Mouse (Mus musculus) 3T3-L1 (cell line): ENCODE results near the gene Pik3r1.

Experiments
- DNase-seq: peaks from one replicate; pipeline ENCODE4 v3.0.0-alpha.2; 2015; ENCODE audit warnings: low read depth, low spot score

Gene Pik3r1

DNA sequence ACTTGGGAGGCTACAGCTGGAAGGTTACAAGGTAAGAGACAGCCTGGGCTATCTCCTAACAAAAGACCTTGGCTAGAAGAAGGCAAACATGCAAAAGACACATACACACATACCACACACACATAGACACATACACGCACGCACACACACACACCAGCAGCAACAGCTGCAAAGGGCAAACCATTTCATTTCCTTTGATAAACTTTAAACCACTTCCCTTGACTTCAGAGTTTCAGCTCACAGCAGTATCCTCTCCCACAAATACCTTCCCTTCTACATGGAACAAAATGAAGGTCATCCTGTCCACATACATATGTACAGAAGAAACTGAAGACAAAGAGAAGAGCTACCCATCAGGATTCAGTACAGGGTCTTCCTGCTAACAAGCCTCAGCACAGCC, 56.7 kb downstream of the Pik3r1 start:
- DNase-seq = no peak

DNA sequence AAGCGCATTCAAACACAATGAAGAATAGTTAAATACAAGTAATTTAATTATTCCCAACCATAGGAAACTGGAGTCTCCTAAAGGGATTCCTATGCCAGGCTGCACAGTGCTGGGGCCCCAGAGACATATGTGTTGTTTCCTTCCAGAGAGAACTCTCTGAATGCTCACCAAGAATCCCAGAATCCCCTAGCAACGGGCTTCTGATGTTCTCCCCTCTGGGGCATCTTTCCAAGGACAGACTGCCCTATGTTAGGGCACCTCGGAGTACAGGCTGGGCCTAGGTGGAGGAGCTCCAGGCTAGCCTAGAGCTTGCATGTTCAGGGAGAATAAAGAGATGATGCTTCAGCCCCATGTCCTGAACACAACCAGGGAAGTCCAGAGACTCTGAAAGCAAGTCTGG, 58.2 kb downstream of the Pik3r1 start:
- DNase-seq = no peak

DNA sequence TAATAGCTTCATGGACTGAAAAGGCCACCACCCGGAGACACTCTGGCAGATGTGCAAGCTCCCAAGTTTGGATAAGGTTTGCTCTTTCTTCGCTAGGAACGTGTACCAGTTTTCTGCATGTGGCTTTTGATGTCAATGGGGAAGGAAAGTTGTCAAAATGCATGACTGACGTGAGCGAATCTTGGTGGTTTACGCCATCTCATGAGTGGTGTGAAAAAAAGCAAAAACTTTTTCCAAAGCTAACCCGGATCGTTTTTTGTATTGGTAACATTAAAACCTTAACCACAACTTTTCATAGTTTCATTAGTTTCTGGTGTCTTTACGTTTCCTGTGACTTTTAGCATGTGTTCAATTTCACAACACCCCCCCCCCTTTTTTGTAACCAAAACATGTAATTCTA, 60.8 kb downstream of the Pik3r1 start:
- DNase-seq = no peak

DNA sequence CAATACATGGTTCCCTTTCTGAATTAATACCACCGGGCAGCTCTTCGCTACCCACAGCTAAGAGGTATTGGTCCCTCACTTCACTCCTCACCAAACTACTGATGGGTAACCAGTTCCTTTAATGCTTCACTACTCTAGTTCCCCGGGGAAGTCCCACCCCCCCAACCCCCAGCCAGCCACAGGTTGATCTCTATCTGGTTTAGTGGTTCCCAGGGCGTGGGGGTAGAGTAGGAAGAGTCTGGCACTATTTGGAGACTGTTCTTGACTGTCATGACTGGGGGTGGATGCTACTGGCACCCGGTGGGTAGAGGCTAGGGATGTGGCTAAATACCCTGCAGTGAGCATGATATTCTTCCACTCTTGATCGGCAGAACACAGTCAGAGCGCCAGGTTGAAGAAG, 61.6 kb downstream of the Pik3r1 start:
- no peak for DNase-seq

DNA sequence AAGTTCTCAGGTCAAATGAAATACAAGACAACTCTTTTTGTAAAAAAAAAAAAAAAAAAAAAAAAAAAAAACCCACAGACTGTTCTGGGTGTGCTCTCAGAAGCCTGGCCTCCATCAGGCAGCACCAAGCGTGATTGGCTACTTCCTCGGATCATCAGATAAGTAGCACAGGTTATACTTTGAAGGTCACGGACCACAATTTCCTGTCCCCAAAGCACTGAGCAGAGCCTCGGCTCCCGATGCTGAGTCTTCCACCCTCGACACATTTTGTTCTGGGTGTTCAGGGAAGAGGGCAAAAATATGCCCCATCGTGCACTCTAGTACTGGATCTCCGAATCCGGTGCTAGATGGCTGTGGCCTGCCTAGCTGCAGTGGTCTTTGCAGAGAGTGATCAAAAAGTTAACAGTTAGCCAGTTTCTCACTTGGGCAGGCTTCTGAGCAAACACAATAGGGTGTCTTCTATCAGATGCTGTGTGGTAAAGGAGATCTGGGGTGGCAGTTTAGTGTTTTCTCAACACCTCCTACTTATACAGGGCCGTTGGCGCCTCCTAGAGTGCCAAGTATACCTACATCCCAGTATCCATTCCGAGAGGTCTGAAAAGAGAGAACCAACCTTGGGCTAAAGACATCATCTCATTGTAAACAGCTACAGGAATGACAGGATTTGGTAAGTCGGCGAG, 65.8 kb downstream of the Pik3r1 start:
- DNase-seq = no peak

DNA sequence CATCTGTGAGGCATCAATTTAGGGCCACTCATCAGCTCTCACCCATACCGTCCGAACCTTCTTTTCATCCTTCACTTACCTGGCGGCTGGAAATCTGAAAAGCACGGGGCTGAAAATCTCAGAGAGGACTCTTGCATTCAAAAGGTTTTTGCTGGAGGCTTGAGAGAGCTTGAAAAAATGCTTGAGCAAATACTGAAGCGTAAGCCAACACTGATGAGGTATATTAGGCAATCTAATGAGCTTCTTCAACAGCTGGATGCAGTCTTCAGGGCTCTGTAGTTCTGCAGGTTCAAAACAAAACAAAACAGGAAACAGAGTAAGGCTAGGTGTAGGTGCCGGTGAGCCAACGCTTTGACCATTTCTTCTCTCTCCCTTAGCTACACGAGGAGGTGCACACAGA, 66.4 kb downstream of the Pik3r1 start:
- no peak for DNase-seq

DNA sequence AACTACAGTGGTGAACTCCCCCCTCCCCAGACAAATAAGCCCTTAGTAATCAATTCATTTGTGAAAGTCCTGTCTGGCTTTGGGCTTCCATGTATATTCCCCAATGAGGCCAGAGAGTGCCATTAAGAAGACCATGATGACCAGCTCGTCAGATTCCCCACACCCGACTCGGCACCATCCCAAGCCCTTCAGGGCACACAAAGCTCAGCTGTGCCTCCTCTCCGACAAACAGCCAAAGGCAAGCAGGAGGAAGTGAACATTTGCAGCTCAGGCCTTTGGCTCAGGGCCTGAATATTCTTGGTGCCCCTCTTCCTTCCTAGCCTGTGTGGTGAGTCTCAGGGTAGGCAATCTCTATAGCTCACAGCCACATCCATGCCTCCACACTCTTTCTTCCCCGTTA, 68.3 kb downstream of the Pik3r1 start:
- no peak for DNase-seq

DNA sequence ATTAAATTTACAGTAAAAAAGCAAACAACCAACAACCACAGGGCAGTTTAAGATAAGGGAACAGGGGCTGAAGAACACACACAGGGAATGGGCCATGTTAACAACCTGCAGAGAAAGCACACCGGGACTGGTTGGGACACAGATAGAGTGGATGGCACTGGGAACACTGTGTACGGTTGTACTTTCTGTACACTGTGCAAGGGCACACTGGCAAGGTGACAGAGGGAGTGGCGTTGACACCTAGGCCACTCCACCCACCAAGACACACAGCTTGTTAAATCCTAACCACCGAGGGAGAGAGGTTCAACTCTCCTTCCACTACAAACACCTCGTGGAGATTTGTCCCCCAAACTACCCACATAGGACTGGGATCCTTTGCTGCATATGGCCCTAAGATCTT, 70.1 kb downstream of the Pik3r1 start:
- DNase-seq = no peak

DNA sequence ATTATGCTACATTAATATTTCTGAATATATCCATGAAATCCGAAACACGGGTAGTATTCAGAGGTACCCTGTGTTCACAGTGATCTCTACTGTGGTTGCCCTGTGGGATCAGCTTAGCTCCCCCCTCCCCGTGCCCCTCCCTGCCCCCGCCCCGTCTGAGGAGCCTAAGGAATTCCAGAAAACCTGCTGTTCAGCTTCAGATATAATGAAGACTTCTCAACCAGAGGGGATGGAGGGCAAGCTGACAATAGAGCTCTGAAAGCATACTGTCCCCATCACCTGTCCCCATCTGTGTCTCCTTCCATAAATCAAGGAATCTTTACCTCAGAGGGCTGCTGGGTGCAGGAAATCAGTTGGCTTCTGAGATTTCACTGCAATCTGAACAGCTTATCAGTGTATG, 70.6 kb downstream of the Pik3r1 start:
- DNase-seq = no peak

DNA sequence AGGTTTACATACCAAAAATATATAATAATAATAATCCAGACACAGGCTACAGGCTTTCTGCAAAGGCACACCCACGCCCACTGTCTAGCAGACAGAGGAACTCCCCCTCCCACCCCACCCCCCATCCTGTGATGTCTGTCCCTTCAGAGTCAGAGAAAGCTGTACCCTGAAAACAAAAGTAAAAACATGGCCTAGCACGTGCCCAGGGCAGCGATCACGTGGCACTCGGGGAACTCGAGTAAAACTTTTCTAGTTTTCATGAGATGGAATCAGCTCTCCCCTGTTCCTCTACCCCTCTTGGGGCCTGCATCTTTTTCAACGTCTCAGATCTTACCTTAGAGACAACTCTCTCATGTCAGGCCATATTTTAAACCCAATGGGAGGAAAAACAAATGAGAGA, 71.2 kb downstream of the Pik3r1 start:
- DNase-seq = no peak

DNA sequence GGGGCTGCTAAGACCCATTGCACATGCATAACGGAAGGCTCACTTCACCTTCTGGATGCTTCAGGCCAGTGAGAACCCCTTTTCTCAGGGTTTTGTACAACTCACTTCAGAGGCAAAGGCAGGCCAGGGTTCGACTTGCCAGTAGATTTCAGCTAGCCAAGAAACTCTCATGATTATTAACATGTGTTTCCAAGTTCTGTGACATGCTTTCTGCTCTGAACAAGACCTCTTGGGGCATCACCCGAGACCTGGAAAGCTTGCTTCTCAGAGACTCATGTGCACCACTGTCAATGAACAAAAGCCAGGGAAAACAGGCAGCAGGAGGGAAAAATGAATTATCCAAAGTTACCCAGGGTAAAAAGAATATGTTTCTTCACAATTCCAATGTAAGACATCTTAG, 71.7 kb downstream of the Pik3r1 start:
- no peak for DNase-seq

DNA sequence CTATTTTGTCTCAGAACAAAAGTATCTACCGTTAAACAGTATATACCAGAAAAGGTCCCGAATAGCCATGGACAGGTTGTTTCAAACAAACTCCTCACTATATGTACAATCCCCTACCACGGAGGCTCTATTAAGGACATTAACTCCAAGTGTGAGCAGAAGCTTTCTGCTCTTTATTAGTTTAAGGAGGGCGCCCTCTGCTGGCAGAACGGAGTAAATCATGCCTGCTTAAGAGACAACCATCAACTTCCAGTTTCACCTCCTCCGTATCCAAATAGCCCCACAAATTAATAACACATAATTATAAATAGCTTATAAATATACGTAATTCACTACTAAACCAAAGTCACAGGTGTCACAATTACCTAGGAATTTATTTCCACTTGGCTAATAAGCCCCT, 72.1 kb downstream of the Pik3r1 start:
- peak; percentile 90 for DNase-seq

DNA sequence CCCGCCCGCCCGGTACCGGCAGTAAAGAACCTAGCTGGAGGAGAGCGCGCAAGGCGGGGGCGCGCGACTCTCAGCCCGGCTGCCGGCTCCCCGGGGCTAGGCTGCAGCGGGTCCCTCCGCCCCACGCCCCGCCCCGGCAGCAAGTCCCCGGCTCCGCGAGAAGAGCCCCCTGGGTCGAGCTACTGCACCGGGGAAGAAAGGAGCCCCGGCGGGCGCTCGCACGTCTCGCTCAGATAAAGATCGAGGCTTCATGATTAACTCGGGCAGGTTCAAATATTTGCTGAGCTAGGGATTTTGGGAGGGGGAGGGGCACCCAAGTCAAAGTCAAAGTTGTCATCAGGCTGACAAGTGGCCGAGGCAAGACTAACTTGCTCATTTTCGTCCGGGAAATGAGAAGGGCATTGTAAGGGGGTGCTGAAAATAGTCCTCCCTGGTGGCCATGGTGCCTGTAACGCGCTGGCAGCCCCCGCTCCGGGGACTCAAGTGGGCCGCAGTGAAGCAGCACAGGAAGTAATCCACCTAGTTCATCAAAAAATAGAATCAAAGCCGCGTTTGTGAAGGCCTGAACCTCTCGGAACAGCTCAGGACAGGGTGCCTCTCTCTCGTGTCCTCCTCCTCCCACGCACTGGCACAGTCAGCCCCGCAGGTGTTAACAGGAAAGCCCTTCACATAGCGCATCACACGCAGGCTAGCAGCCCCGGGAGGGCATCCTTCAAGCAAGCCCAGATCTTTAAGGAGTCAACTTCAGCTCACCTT, 73.3 kb downstream of the Pik3r1 start:
- no peak for DNase-seq

DNA sequence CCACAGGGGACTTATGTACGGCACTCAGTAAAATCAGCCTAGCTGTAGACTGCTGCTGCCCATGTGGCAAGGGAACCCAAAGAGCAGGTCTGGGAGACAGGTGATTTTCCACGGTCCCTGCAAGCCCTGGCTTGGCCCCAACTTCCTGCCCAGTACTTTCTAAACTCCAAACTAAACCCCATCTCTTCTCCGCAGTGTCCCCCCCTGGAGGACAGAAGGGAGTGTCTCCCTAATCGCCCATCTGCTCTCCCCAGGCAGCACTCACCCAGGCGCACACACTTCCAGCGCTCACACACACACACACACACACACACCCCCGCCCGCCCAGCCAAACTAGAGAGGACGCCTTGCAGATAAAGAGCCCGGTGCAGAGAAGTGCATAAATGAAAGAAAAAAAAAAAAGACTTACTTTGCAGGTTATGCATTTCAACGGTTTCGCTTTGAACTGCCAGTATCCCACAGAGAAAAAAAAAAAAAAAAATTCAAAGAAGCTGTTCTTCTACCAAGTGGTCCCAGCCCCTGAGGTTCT, 74.0 kb downstream of the Pik3r1 start:
- peak; percentile 29 for DNase-seq

DNA sequence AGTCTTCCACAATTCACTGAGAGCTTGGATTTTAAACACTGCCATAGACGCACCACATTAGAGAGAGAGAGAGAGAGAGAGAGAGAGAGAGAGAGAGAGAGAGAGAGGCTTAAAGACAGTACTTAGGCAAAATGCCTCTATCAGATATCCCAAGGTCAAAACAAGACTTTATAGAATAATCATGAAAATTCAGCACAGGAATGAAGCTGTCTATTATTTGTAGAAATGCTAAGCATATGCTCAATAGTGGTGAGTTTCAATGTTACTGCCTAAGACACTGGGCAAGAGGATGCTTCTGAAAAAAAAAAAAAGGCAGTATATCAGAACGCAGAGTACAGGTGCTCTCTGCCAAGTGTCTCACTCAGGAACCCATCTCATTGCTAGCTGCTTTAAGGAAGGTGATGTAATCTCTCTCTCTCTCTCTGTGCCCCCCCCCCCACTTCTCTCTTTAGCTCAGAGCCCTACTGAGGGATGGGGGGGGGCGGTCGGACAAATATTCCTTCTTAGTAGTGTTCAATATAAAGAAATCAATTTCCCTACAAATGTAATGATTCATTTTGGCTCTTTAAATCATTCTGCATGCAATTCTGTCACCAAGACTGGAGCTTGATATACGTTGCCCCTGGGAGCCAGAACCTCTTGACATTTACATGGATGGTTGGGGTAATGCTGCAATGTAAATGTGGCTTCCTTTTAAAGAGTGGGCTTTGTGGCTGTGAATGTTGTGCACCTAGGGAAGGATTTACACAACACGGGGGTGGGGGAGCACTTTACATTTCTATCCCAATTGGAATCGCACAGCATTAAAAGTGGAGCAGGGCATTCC, 74.9 kb downstream of the Pik3r1 start:
- DNase-seq = no peak

DNA sequence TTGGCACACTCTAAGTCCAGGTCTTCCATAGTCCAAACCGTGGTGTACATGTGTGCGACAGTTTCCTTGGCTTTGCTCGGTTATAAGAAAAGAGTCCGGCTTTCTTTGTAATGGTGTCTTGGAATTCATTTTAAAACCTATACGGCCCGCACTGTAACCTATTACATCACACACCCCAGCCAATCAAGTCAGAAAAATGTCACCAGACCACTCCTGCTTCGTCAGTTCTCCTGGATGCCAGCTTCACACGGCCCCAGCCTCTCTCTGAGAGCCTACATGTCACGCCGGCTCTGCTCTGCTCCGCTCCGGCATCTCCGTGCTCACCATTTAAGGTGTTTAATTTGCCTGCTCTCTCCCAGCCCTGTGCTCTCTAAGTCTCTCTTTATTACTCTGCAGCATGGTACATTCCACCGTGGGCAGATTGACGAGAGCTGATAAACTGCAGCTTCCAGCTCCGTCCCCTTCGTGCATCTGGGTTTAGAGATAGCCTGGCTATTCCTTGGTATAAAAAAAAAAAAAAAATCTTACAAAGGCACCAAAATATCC, 75.7 kb downstream of the Pik3r1 start:
- no peak for DNase-seq

DNA sequence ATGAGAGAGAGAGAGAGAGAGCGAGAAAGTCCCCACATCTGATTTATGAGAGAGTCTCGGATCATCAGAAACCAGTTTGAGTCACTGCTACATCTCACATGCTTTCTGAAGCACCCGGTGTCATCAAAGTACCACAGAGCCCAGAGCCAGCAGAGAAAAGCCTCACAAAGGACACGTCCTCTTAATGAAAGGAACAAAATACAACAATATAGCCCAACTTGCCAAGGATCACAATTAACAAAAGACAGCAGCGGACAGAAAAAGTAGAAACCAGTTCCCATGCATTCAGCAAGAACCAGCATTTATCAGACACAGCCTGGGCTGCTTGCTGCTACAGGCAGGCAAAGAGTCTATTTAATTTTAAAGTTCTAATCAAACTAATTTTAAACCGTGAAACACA, 76.3 kb downstream of the Pik3r1 start:
- DNase-seq = no peak

DNA sequence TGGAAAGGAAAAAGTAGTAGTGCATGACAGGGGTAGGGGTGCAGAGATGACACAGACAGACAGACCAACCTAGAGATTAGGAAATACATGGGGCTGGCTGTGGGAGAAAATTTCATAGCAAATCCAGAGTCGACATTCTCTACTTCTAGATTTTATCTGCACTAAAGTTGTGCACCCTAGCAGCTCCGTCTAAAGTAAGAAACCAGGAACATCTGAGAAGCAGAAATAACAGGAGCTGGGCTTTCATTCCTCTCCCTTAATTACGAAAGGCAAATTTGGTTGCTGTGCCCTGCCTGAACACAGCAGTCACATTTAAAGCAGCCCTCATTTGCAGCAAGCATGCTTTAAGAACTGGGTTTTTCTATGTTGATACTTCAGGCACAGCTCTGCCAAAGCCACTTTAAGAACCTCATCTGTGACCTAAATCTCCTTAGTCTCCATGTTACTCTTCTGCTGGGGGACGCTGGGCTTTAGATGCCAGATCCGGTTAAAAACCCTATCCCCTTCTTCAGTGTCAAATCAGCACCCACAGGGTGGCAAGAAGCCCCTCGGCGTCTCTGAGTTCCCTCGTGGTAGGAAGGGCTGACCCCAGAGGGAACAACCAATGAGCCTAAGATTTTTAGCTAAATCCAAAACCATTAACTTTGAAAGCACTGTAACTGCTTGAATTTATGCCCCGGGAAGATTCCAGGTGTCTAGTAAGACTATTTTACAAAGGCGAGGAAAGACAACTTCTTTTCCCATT, 76.9 kb downstream of the Pik3r1 start:
- DNase-seq = no peak

DNA sequence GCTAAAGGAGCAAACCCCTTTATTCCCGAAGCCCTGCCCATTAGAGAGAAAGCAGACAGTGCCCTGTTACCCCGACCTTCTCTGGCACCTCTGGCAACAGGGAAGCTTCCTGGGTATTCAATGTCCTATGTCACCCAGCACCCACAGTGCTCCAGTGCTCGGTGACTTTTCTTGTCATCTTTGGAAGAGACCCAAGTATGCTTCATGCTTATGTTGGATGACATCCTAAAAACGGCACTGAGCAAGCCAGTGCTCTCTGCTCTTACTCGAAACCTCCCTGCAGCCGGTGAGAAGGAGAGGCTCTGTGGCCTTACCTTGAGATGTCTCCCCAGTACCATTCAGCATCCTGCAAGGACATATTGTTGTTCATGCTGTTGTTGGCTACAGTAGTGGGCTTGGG, 77.8 kb downstream of the Pik3r1 start:
- DNase-seq = peak; percentile 41

DNA sequence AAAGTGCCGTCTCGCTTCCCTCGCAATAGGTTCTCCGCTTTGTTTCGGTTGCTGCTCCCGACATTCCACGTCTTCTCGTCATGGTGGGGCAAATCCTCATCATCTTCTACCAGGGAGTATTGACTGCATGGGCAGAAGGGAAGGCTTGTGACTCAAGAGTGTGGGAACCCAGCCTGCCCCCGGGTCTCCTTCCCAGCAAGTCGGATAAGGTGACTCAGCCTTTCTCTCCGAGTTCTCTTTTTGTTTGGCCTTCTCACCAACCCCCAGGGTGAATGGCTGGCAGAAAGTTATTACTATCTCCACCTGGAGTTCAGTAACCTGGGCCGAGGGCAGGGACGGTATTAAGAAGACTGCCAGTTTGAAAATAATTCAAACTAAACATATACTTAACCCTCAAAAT, 81.8 kb downstream of the Pik3r1 start:
- no peak for DNase-seq

DNA sequence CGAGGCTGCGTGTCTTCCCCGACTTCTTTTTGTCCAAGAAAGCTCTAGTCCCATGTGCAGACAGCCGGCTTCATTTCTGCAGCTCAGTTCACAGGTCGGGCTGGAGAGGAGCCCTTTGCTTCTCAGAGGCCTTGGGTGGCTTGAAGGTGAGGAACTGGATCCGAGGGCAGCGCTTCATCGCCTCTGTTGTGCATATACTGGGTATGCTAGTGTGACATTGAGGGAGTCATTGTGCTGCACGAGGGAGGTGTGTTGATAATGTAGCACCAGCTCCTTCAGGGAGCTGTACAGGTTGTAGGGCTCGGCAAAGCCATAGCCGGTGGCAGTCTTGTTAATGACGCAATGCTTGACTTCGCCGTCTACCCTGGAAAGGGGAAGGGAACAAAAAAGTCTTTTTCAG, 83.3 kb downstream of the Pik3r1 start:
- no peak for DNase-seq
